Mouse (Mus musculus) MEL (cell line): Measurements from ENCODE around the gene Gfra1. TPM values are rescaled to one million over a fixed set of nuclear protein-coding genes. Genes with fewer than 3 reads are reported as not detected.

ENCODE experiments used
- DNase-seq: peaks from one replicate; pipeline ENCODE4 v3.0.0; 2011; ENCODE audit warnings: low read depth, low spot score
- H3K27ac ChIP-seq: 2 replicates; pipeline ENCODE4 v1.5.1; 2012; ENCODE audit warnings: low read depth, mild to moderate bottlenecking, control low read depth, low read length, moderate library complexity; ENCODE audit not compliant: control insufficient read depth
- H3K27me3 ChIP-seq, 2 experiments: fragments of 150-350 bp in 1 of 2; sonication (generic) in 1 of 2; 2 replicates each; pipeline ENCODE4 v1.6.1; 2012; ENCODE audit warnings: low read length in 2 of 2, mild to moderate bottlenecking in 2 of 2, improper control_type of control experiment in 1 of 2, moderate library complexity in 1 of 2; ENCODE audit not compliant: insufficient read depth in 2 of 2, control insufficient read depth in 1 of 2
- H3K36me3 ChIP-seq, 2 experiments: 2 replicates each; pipeline ENCODE4 v1.6.1; 2012 to 2014; ENCODE audit warnings: low read length in 2 of 2, improper control_type of control experiment in 1 of 2, inconsistent platforms in 1 of 2, mild to moderate bottlenecking in 1 of 2; ENCODE audit not compliant: insufficient read depth in 2 of 2, control insufficient read depth in 1 of 2
- H3K4me1 ChIP-seq, 2 experiments: fragments of 150-350 bp in 1 of 2; sonication (generic) in 1 of 2; 2 replicates each; pipeline ENCODE4 v1.6.1; 2012; ENCODE audit warnings: low read length in 2 of 2, improper control_type of control experiment in 1 of 2, mild to moderate bottlenecking in 1 of 2; ENCODE audit not compliant: insufficient read depth in 2 of 2, control insufficient read depth in 1 of 2
- H3K4me3 ChIP-seq, 2 experiments: fragments of 150-350 bp in 1 of 2; sonication (generic) in 1 of 2; 2 replicates each; pipeline ENCODE4 v1.5.1; 2012; ENCODE audit warnings: low read depth in 2 of 2, low read length in 2 of 2, mild to moderate bottlenecking in 2 of 2, moderate library complexity in 2 of 2, control low read depth in 1 of 2, improper control_type of control experiment in 1 of 2; ENCODE audit not compliant: control insufficient read depth in 1 of 2, insufficient read depth in 1 of 2
- H3K79me2 ChIP-seq: 2 replicates; pipeline ENCODE4 v1.6.1; 2012; ENCODE audit warnings: mild to moderate bottlenecking, low read length, moderate library complexity; ENCODE audit not compliant: control insufficient read depth, poor library complexity, insufficient read depth
- H3K9ac ChIP-seq: 2 replicates; pipeline ENCODE4 v1.6.1; 2012; ENCODE audit warnings: low read depth, mild to moderate bottlenecking, control low read depth, low read length, moderate library complexity; ENCODE audit not compliant: control insufficient read depth, poor library complexity, severe bottlenecking
- H3K9me3 ChIP-seq: fragments of 150-350 bp; sonication (generic); replicated peaks from 2 replicates; pipeline ENCODE4 v1.6.1; 2012; ENCODE audit warnings: mild to moderate bottlenecking, low read length, improper control_type of control experiment, moderate library complexity; ENCODE audit not compliant: insufficient read depth
- CHD1 ChIP-seq: IDR thresholded peaks from 2 replicates; pipeline ENCODE4 v1.6.1; 2012; ENCODE audit warnings: low read depth, mild to moderate bottlenecking, inconsistent platforms, low read length, improper control_type of control experiment
- CHD2 ChIP-seq: IDR thresholded peaks from 2 replicates; pipeline ENCODE4 v1.6.1; 2011; ENCODE audit warnings: low read length, improper control_type of control experiment
- E2F4 ChIP-seq: IDR thresholded peaks from 2 replicates; pipeline ENCODE4 v1.6.1; 2011; ENCODE audit warnings: low read depth, low read length, improper control_type of control experiment, borderline replicate concordance
- ETS1 ChIP-seq: IDR thresholded peaks from 2 replicates; pipeline ENCODE4 v1.6.1; 2012; ENCODE audit warnings: low read depth, mild to moderate bottlenecking, inconsistent platforms, low read length, improper control_type of control experiment, moderate library complexity
- GATA1 ChIP-seq: IDR thresholded peaks from 2 replicates; pipeline ENCODE4 v1.6.1; 2011; ENCODE audit warnings: low read depth, low read length, improper control_type of control experiment
- MAX ChIP-seq: IDR thresholded peaks from 2 replicates; pipeline ENCODE4 v1.6.1; 2011; ENCODE audit warnings: low read length, improper control_type of control experiment
- MAZ ChIP-seq: IDR thresholded peaks from 2 replicates; pipeline ENCODE4 v1.6.1; 2012; ENCODE audit warnings: low read depth, mild to moderate bottlenecking, inconsistent platforms, low read length, improper control_type of control experiment
- MYB ChIP-seq: IDR thresholded peaks from 2 replicates; pipeline ENCODE4 v1.6.1; 2011; ENCODE audit warnings: mild to moderate bottlenecking, low read depth, low read length, improper control_type of control experiment
- NELFE ChIP-seq: IDR thresholded peaks from 2 replicates; pipeline ENCODE4 v1.6.1; 2011; ENCODE audit warnings: low read depth, low read length, improper control_type of control experiment
- RAD21 ChIP-seq: IDR thresholded peaks from 2 replicates; pipeline ENCODE4 v1.6.1; 2011; ENCODE audit warnings: mild to moderate bottlenecking, low read depth, low read length, improper control_type of control experiment
- RCOR1 ChIP-seq: IDR thresholded peaks from 2 replicates; pipeline ENCODE4 v1.6.1; 2012; ENCODE audit warnings: low read depth, mild to moderate bottlenecking, inconsistent platforms, low read length, improper control_type of control experiment
- SMC3 ChIP-seq: IDR thresholded peaks from 2 replicates; pipeline ENCODE4 v1.6.1; 2011; ENCODE audit warnings: low read depth, low read length, improper control_type of control experiment
- TBP ChIP-seq: IDR thresholded peaks from 2 replicates; pipeline ENCODE4 v1.8.0; 2011; ENCODE audit warnings: low read depth, low read length, improper control_type of control experiment
- TCF12 ChIP-seq: IDR thresholded peaks from 2 replicates; pipeline ENCODE4 v1.6.1; 2014; ENCODE audit warnings: low read depth, mild to moderate bottlenecking, inconsistent platforms, low read length, improper control_type of control experiment, moderate library complexity
- ZC3H11A ChIP-seq: IDR thresholded peaks from 2 replicates; pipeline ENCODE4 v1.6.1; 2012; ENCODE audit warnings: low read depth, mild to moderate bottlenecking, inconsistent platforms, low read length, improper control_type of control experiment
- ZKSCAN1 ChIP-seq: IDR thresholded peaks from 2 replicates; pipeline ENCODE4 v1.6.1; 2012; ENCODE audit warnings: low read depth, mild to moderate bottlenecking, inconsistent platforms, low read length, improper control_type of control experiment, moderate library complexity
- polyA plus RNA-seq, 2 experiments: library from polyadenylated mRNA; stranded (reverse) in 1 of 2; unstranded in 1 of 2; fragments of >175 nt in 1 of 2; fragments of >200 nt in 1 of 2; gene quantifications; 2 replicates each; pipeline versions ENCODE4 v1.2.1 to v1.2.4; 2012; ENCODE audit warnings: low replicate concordance in 2 of 2, low read depth in 1 of 2; ENCODE audit not compliant: insufficient read length in 2 of 2, insufficient read depth in 1 of 2, missing spikeins in 1 of 2
- total RNA-seq: library from RNA; depleted of rRNA; stranded (reverse); fragments of 300-350 nt; gene quantifications from 2 replicates; pipeline ENCODE4 v1.2.3, GENCODE M21; 2012

Gfra1 gene
- total and polyA plus RNA-seq, 3 experiments, result not detected

DNA sequence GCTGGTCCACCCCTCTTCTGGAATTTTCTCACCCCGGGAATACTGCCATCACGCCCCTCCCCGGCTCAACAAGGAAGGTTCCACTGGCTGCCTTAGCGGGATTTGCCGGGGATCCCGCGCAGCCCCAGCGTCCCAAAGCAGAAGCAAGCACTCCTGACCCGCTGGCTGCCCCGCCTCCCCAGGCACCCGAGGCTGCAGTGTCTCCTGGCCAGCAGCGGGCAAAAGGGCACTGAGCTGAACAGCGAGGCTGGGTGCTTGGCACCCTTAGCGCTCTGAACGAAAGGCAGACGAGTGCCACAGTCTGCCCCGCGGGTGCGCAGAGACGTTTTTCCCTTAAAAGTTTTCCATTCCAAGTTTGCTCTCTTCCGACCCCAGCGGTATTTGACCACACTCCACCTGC is 2.1 kb downstream of the Gfra1 start:
- Histone ChIP-seq H3K27me3 (no peaks in the 10 kb centered on the region), H3K79me2 (no peaks in the 10 kb centered on the region), H3K9me3 (no peaks in the 10 kb centered on the region), H3K36me3 (no peaks in the 10 kb centered on the region), H3K27ac (no peak overlapping the region), H3K9ac (no peak overlapping the region), H3K4me1 (no peaks in the 10 kb centered on the region), H3K4me3 (no peak overlapping the region)
- DNase-seq, result no peak
- TF ChIP-seq ZC3H11A, result no peak
- no peak for TF ChIP-seq SMC3
- TF ChIP-seq RAD21, result no peak
- no peak for TF ChIP-seq MYB
- no peak for TF ChIP-seq ETS1
- no peak for TF ChIP-seq TBP
- TF ChIP-seq MAZ, result no peak
- TF ChIP-seq CHD2, result no peak

DNA sequence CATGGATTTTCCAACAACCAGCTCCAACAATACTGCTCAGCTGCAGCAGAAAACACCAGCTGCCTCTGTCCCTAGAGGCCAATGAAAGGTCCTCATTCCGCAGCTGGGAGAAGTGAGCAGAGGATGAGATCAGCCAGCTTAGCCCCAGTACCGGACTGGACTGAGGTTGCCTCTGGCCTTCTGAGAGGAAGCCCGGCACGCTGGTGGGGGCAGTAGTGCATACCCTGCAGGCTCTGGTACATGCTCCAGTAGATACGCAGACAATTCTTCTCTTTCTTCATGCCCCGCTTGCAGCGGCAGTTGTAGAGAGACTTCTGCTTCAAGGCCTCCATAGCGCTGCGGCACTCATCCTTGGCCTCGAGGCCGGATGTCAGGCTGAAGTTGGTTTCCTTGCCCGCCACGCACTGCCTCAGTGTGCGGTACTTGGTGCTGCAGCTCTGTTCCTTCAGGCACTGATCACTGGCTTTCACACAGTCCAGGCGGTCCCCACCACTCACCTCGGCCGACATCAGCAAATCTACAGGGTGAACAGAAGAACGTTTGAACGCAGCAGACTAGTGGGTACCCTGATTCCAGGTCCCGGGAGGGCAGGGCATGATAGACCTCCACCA is 2.7 kb downstream of the Gfra1 start:
- TF ChIP-seq MAX (no peak), E2F4 (no peak), RCOR1 (no peak), NELFE (no peak), CHD1 (no peak), ZKSCAN1 (no peak), RAD21 (no peak), GATA1 (no peak), TCF12 (no peak), ZC3H11A (no peak), TBP (no peak)
- no peaks in the 10 kb centered on the region for H3K27me3 ChIP-seq
- H3K79me2 ChIP-seq, result no peaks in the 10 kb centered on the region
- no peak overlapping the region for H3K4me3 ChIP-seq
- H3K9me3 ChIP-seq, result no peaks in the 10 kb centered on the region
- no peak overlapping the region for H3K27ac ChIP-seq
- DNase-seq, result no peak
- no peaks in the 10 kb centered on the region for H3K36me3 ChIP-seq
- no peaks in the 10 kb centered on the region for H3K4me1 ChIP-seq
- H3K9ac ChIP-seq, result no peak overlapping the region
